Mouse (Mus musculus) NIH3T3 (cell line): Measurements from ENCODE around the gene Pcnx2.

ENCODE experiments used
- DNase-seq: peaks from one replicate; pipeline ENCODE4 v3.0.0-alpha.2; 2012; ENCODE audit warnings: low read depth

Pcnx2 gene

GRCm38 (mm10) chr8:125709171-125709570, 188.9 kb downstream of the Pcnx2 start:
- DNase-seq, result no peak

GRCm38 (mm10) chr8:125705816-125706215, 192.3 kb downstream of the Pcnx2 start:
- no peak for DNase-seq

GRCm38 (mm10) chr8:125704434-125704833, 193.7 kb downstream of the Pcnx2 start:
- DNase-seq, result no peak

GRCm38 (mm10) chr8:125702868-125703473, 195.1 kb downstream of the Pcnx2 start:
- DNase-seq, result no peak
